Mouse (Mus musculus): ENCODE measurements around the gene Kank3.

GRCm38 (mm10) chr17:33774573-33775155 is 35.7 kb upstream of the Kank3 start:
- TF ChIP-seq CTCF (IDR thresholded peaks at IDR 0.05; ENCODE audit: borderline replicate concordance, insufficient read depth, low read length), result no peak
- no peak for TF ChIP-seq POLR2A (IDR thresholded peaks at IDR 0.05; ENCODE audit: low read depth, low read length)

Data from embryonic fibroblast, embryonic 13.5 days (primary cell).